Mouse (Mus musculus) olfactory bulb, adult 2 months (tissue): ENCODE measurements around the gene Tsga10ip.

ENCODE experiments used
- CTCF ChIP-seq: fragments of 200-500 bp; IDR thresholded peaks from 2 replicates; pipeline ENCODE4 v1.5.1; 2012; ENCODE audit warnings: low read depth, mild to moderate bottlenecking, low read length, moderate library complexity; ENCODE audit not compliant: insufficient read depth
- POLR2A ChIP-seq: fragments of 200-500 bp; IDR thresholded peaks from 2 replicates; pipeline ENCODE4 v1.6.1; 2012; ENCODE audit warnings: mild to moderate bottlenecking, low read depth, low read length, moderate library complexity; ENCODE audit not compliant: insufficient read depth

- TF ChIP-seq POLR2A: no peak
- no peak for TF ChIP-seq CTCF
These were observed 61.0 kb downstream of the Tsga10ip start for GRCm38 (mm10) chr19:5341360-5341759.
